Mouse (Mus musculus): ENCODE measurements around the gene N4bp3. TPM values are rescaled to one million over a fixed set of nuclear protein-coding genes. Genes with fewer than 3 reads are reported as not detected.
A peak's percentile ranks its signal among the peaks of the same experiment; 100 is the strongest.

N4bp3 gene
- polyA plus RNA-seq, 1 experiment from 2014 or later, result 7.7 TPM

- H3K4me3 ChIP-seq, result peak within 1 kb of the TSS; percentile 94
- H3K9me3 ChIP-seq (replicated peaks), result no peaks in the 10 kb centered on the region
- under 1% methylated on average over 79 of the region's 91 CpGs for WGBS
- peak; percentile 95 for ATAC-seq
- peak within 1 kb of the TSS; percentile 100 for H3K9ac ChIP-seq
- peaks cover 40% of the 10 kb centered on the region for H3K36me3 ChIP-seq (ENCODE audit: poor library complexity, severe bottlenecking)
- peak within 1 kb of the TSS; percentile 90 for H3K4me2 ChIP-seq
- no peaks in the 10 kb centered on the region for H3K27me3 ChIP-seq
- H3K4me1 ChIP-seq, result peaks cover 43% of the 10 kb centered on the region
- H3K27ac ChIP-seq, result peak within 1 kb of the TSS; percentile 96
Observed at GRCm38 (mm10) chr11:51606447-51607095, 44.1 kb downstream of the N4bp3 start, which contains the start of gene Hnrnpab. Gene Hnrnpab, minus strand, starts transcription at chr11:51606847.

GRCm38 (mm10) chr11:51605602-51606446, 44.8 kb downstream of the N4bp3 start:
- Histone ChIP-seq H3K36me3 (ENCODE audit: poor library complexity, severe bottlenecking) (peaks cover 47% of the 10 kb centered on the region), H3K4me1 (peaks cover 50% of the 10 kb centered on the region), H3K9me3 (replicated peaks) (no peaks in the 10 kb centered on the region), H3K4me3 (peak overlapping the region; percentile 94), H3K27ac (peak overlapping the region; percentile 96), H3K9ac (peak overlapping the region; percentile 100), H3K27me3 (no peaks in the 10 kb centered on the region), H3K4me2 (peak overlapping the region; percentile 90)
- ATAC-seq, result peak; percentile 73
- WGBS, result under 1% methylated on average over 76 of the region's 81 CpGs

- 0 out of 2 replicates have a peak overlapping the region, but pooled peaks have one; percentile 10 for H3K27ac ChIP-seq
- ATAC-seq, result no peak
- no peaks in the 10 kb centered on the region for H3K9me3 ChIP-seq (replicated peaks)
- H3K27me3 ChIP-seq, result no peaks in the 10 kb centered on the region
- H3K9ac ChIP-seq, result no peak overlapping the region
- 92% methylated on average over 3 of the region's 3 CpGs for WGBS
- peak overlapping the region; percentile 29 for H3K4me2 ChIP-seq
- peaks cover 52% of the 10 kb centered on the region for H3K4me1 ChIP-seq
- H3K4me3 ChIP-seq, result 0 out of 2 replicates have a peak overlapping the region, but pooled peaks have one; percentile 3
- peaks cover 83% of the 10 kb centered on the region for H3K36me3 ChIP-seq (ENCODE audit: poor library complexity, severe bottlenecking)
Observed at GRCm38 (mm10) chr11:51602253-51602652, 48.4 kb downstream of the N4bp3 start.

- no peak overlapping the region for H3K27ac ChIP-seq
- no peak overlapping the region for H3K4me3 ChIP-seq
- no peaks in the 10 kb centered on the region for H3K27me3 ChIP-seq
- H3K9me3 ChIP-seq (replicated peaks), result no peaks in the 10 kb centered on the region
- H3K4me1 ChIP-seq, result peaks cover 23% of the 10 kb centered on the region
- no peak overlapping the region for H3K4me2 ChIP-seq
- no peak overlapping the region for H3K9ac ChIP-seq
- no peak for ATAC-seq
- 76% methylated on average over 2 of the region's 2 CpGs for WGBS
- H3K36me3 ChIP-seq (ENCODE audit: poor library complexity, severe bottlenecking), result peaks cover 100% of the 10 kb centered on the region
Observed at GRCm38 (mm10) chr11:51597553-51597952, 53.1 kb downstream of the N4bp3 start.

DNA sequence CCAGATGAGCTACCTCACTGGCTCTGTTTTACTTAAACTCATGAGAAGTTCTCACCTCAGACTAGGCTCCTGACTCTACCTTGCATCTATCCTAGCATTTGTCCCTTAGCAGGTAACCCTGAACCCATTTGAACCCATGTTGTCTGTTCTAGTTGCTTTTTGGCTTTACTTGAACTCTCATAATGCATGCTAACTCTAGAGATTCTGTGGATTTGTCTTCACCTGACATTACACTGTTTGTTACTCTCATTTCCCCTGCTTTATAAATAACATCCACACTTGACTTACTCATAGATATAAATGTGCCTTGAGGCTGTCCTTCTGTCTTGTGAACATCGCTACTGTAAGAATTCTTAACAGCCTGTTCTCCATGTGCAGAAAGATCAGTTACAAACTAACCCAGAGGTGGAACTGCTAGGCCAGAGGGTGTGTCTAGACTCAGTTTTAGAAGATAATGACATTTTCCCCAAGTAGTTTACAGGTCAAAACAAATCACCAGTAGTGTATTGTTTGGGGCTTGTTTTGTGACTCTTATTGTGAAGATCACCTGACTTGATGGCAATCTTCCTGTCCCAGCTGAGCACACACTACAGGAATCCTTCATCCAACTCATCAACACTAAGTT, 55.1 kb downstream of the N4bp3 start:
- Histone ChIP-seq H3K4me2 (no peak overlapping the region), H3K4me1 (peaks cover 4% of the 10 kb centered on the region; the same call in 1 of the 2 replicates), H3K27me3 (no peaks in the 10 kb centered on the region), H3K4me3 (no peak overlapping the region), H3K9me3 (replicated peaks) (no peaks in the 10 kb centered on the region), H3K9ac (no peak overlapping the region), H3K36me3 (ENCODE audit: poor library complexity, severe bottlenecking) (peaks cover 100% of the 10 kb centered on the region), H3K27ac (no peak overlapping the region)
- 96% methylated on average over 1 of the region's 1 CpGs for WGBS
- ATAC-seq, result no peak

GRCm38 (mm10) chr11:51594715-51595350, 55.8 kb downstream of the N4bp3 start:
- H3K9ac ChIP-seq, result no peak overlapping the region
- H3K4me3 ChIP-seq, result no peak overlapping the region
- no peak overlapping the region for H3K27ac ChIP-seq
- no peaks in the 10 kb centered on the region for H3K4me1 ChIP-seq
- ATAC-seq, result no peak
- no peak overlapping the region for H3K4me2 ChIP-seq
- H3K27me3 ChIP-seq, result no peaks in the 10 kb centered on the region
- 77% methylated on average over 3 of the region's 3 CpGs for WGBS
- peaks cover 100% of the 10 kb centered on the region for H3K36me3 ChIP-seq (ENCODE audit: poor library complexity, severe bottlenecking)
- H3K9me3 ChIP-seq (replicated peaks), result no peaks in the 10 kb centered on the region

DNA sequence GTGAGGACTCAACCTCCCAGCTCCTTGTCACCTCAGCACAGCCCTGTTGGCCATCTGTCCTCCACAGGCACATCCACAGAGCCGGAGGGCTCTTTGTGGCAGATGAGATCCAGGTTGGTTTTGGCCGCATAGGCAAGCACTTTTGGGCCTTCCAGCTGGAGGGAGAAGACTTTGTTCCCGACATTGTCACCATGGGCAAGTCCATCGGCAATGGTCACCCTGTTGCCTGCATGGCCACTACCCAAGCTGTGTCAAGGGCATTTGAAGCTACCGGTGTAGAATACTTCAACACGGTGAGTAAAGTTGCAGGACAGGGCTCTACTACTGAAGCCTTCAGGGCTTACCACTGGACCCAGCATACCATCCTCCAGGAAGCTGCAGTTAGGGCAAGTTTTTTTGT, 56.8 kb downstream of the N4bp3 start:
- H3K9me3 ChIP-seq (replicated peaks), result no peaks in the 10 kb centered on the region
- no peaks in the 10 kb centered on the region for H3K4me1 ChIP-seq
- no peak overlapping the region for H3K4me3 ChIP-seq
- no peak for ATAC-seq
- WGBS, result 91% methylated on average over 6 of the region's 6 CpGs
- peaks cover 100% of the 10 kb centered on the region for H3K36me3 ChIP-seq (ENCODE audit: poor library complexity, severe bottlenecking)
- no peaks in the 10 kb centered on the region for H3K27me3 ChIP-seq
- no peak overlapping the region for H3K9ac ChIP-seq
- no peak overlapping the region for H3K4me2 ChIP-seq
- no peak overlapping the region for H3K27ac ChIP-seq

- 95% methylated on average over 4 of the region's 4 CpGs for WGBS
Observed at GRCm38 (mm10) chr11:51593368-51593767, 57.3 kb downstream of the N4bp3 start.

More at GRCm38 (mm10) chr11:51593368-51593767, 57.3 kb downstream of the N4bp3 start:
- H3K27ac ChIP-seq, result no peak overlapping the region
- peaks cover 100% of the 10 kb centered on the region for H3K36me3 ChIP-seq (ENCODE audit: poor library complexity, severe bottlenecking)
- no peak overlapping the region for H3K4me3 ChIP-seq
- ATAC-seq, result no peak
- H3K4me2 ChIP-seq, result no peak overlapping the region
- no peaks in the 10 kb centered on the region for H3K27me3 ChIP-seq
- no peaks in the 10 kb centered on the region for H3K9me3 ChIP-seq (replicated peaks)
- H3K4me1 ChIP-seq, result no peaks in the 10 kb centered on the region
- H3K9ac ChIP-seq, result no peak overlapping the region

Other genes starting within 250 kb of the N4bp3 start
- gene Phykpl, start 66.1 kb downstream of the N4bp3 start, polyA plus RNA-seq (2015; fragmentation: Nextera tagmentation; extraction: Ambion mirVana), result 13.4 and 14.1 TPM in 2 replicates
- gene Hnrnpab, start 44.0 kb downstream of the N4bp3 start, polyA plus RNA-seq (2015; fragmentation: Nextera tagmentation; extraction: Ambion mirVana), result 585 and 646 TPM in 2 replicates
- gene Nhp2, start 31.1 kb downstream of the N4bp3 start, polyA plus RNA-seq (2015; fragmentation: Nextera tagmentation; extraction: Ambion mirVana), result 123 and 141 TPM in 2 replicates
- gene Rmnd5b, start 14.9 kb downstream of the N4bp3 start, polyA plus RNA-seq (2015; fragmentation: Nextera tagmentation; extraction: Ambion mirVana), result 53.8 and 61.2 TPM in 2 replicates
- gene D930048N14Rik, start 112 bp upstream of the N4bp3 start, polyA plus RNA-seq (2015; fragmentation: Nextera tagmentation; extraction: Ambion mirVana), result 0.44 and 0.54 TPM in 2 replicates
- 105 and 119 TPM in 2 replicates for gene 0610009B22Rik, start 38.0 kb upstream of the N4bp3 start, polyA plus RNA-seq (2015; fragmentation: Nextera tagmentation; extraction: Ambion mirVana)
- 11.0 and 11.7 TPM in 2 replicates for gene Sec24a, start 112.8 kb upstream of the N4bp3 start, polyA plus RNA-seq (2015; fragmentation: Nextera tagmentation; extraction: Ambion mirVana)
- 140 and 146 TPM in 2 replicates for gene Sar1b, start 112.8 kb upstream of the N4bp3 start, polyA plus RNA-seq (2015; fragmentation: Nextera tagmentation; extraction: Ambion mirVana)
- 0.27 and 0.37 TPM in 2 replicates for gene Jade2, start 206.8 kb upstream of the N4bp3 start, polyA plus RNA-seq (2015; fragmentation: Nextera tagmentation; extraction: Ambion mirVana)

All from forebrain, embryonic 13.5 days (tissue).